Mouse (Mus musculus) ES-E14 (cell line): ENCODE results near the gene Ccl25.

Experiments used
- HCFC1 ChIP-seq: IDR thresholded peaks from 2 replicates; pipeline ENCODE4 v1.6.1; 2012; ENCODE audit warnings: low read length, inconsistent platforms, borderline replicate concordance; ENCODE audit not compliant: insufficient read depth
- MAFK ChIP-seq: IDR thresholded peaks from 2 replicates; pipeline ENCODE4 v1.6.1; 2014; ENCODE audit warnings: mild to moderate bottlenecking, low read depth, low read length, inconsistent platforms; ENCODE audit not compliant: insufficient read depth
- ZC3H11A ChIP-seq: IDR thresholded peaks from 2 replicates; pipeline ENCODE4 v1.6.1; 2012; ENCODE audit warnings: low read depth, mild to moderate bottlenecking, inconsistent platforms, low read length, borderline replicate concordance
- ZNF384 ChIP-seq: IDR thresholded peaks from 2 replicates; pipeline ENCODE4 v1.6.1; 2012; ENCODE audit warnings: low read depth, low read length, inconsistent platforms

DNA sequence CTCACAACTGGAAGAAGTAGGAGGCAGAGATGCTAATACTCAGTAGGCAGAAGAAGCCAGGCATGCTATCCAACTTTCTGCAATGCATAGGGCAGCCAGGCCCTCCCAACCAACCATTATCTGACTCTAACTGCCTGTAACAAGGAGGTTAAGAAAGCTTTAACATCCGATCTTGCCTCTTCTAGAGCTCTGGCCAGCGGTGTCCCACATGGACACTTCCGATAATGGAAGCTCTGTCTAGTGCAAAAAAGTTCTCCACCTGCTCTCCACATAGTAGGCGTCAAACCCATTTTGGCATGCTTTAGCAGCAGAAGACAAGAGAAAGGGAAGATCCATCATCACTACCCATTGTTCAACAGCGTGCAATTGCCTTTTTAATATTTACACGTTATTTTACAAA, 1.1 kb upstream of the Ccl25 start:
- no peak for TF ChIP-seq MAFK
- TF ChIP-seq HCFC1: no peak
- TF ChIP-seq ZNF384: no peak
- TF ChIP-seq ZC3H11A: no peak
